Mouse (Mus musculus) liver, embryonic 12.5 days (tissue): ENCODE data around the gene Ppp1r12a. TPM values are rescaled to one million over a fixed set of nuclear protein-coding genes. Genes with fewer than 3 reads are reported as not detected.
"Not testable (repeated sequence)": the region's sequence is repeated elsewhere in the genome, so short reads cannot be mapped to it uniquely, and the experiment has no call there.

Source experiments
- ATAC-seq: fragments of 200-750 bp; cut with Nextera tagmentation; 2 replicates; pipeline ENCODE4 v1.8.0; 2017; ENCODE audit warnings: moderate number of reproducible peaks, mild to moderate bottlenecking, moderate library complexity
- H3K27ac ChIP-seq: fragments of 300-500 bp; sonication (generic); 2 replicates; pipeline ENCODE4 v1.5.1; 2016; ENCODE audit warnings: mild to moderate bottlenecking
- H3K27me3 ChIP-seq: fragments of 300-500 bp; sonication (generic); replicated peaks from 2 replicates; pipeline ENCODE4 v1.6.1; 2016; ENCODE audit warnings: mild to moderate bottlenecking, moderate library complexity
- H3K36me3 ChIP-seq: fragments of 300-500 bp; sonication (generic); 2 replicates; pipeline ENCODE4 v1.6.1; 2016; ENCODE audit warnings: mild to moderate bottlenecking, moderate library complexity
- H3K4me1 ChIP-seq: fragments of 300-500 bp; sonication (generic); 2 replicates; pipeline ENCODE4 v1.6.1; 2016
- H3K4me2 ChIP-seq: fragments of 300-500 bp; sonication (generic); 2 replicates; pipeline ENCODE4 v1.6.1; 2016; ENCODE audit warnings: mild to moderate bottlenecking, moderate library complexity
- H3K4me3 ChIP-seq: fragments of 300-500 bp; sonication (generic); 2 replicates; pipeline ENCODE4 v1.5.1; 2016; ENCODE audit warnings: mild to moderate bottlenecking, moderate library complexity
- H3K9ac ChIP-seq: fragments of 300-500 bp; sonication (generic); 2 replicates; pipeline ENCODE4 v1.6.1; 2016; ENCODE audit warnings: mild to moderate bottlenecking, moderate library complexity
- H3K9me3 ChIP-seq: fragments of 300-500 bp; sonication (generic); replicated peaks from 2 replicates; pipeline ENCODE4 v1.6.1; 2016; ENCODE audit warnings: mild to moderate bottlenecking, moderate library complexity
- WGBS: fragments of 180-500 bp; shearing (Covaris S2); methylation state at CpG from one replicate; pipeline ENCODE4 v1.1.7; 2016; ENCODE audit not compliant: insufficient replicate concordance; 5-methylcytosine and 5-hydroxymethylcytosine counted together
- polyA plus RNA-seq: library from polyadenylated mRNA; unstranded; fragments of >200 nt; fragmentation: Nextera tagmentation; extraction: Ambion mirVana; gene quantifications from 2 replicates; pipeline ENCODE4 v1.2.1, GENCODE M21; 2016

Gene Ppp1r12a
- polyA plus RNA-seq, 1 experiment from 2014 or later = 51.8 TPM

DNA sequence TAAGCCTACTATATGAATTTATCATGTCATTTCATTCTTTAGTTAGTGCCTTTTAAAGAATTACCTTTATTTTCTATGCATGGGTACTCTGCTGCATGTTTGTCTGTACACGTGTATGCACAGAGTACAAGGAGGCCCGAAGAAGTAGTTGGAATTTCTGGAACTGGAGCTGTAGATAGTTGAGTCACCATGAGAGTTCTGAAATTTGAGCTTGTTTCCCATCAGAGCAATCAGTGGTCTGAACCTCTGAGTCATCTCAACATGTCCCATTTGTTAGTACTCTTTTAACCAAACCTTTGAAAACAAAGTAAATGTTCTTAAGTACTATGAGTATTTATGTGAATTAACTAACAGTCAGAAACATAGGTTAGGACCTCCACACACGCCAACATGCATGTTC lies 75.1 kb downstream of the Ppp1r12a start:
- H3K4me1 ChIP-seq = no peaks in the 10 kb centered on the region
- H3K4me2 ChIP-seq = no peak overlapping the region
- no peak for ATAC-seq
- no peak overlapping the region for H3K9ac ChIP-seq
- no peak overlapping the region for H3K4me3 ChIP-seq
- WGBS = 90% methylated on average over 3 of the region's 3 CpGs
- no peak overlapping the region for H3K27ac ChIP-seq
- H3K9me3 ChIP-seq = no peaks in the 10 kb centered on the region
- peaks cover 72% of the 10 kb centered on the region for H3K36me3 ChIP-seq
- no peaks in the 10 kb centered on the region for H3K27me3 ChIP-seq

DNA sequence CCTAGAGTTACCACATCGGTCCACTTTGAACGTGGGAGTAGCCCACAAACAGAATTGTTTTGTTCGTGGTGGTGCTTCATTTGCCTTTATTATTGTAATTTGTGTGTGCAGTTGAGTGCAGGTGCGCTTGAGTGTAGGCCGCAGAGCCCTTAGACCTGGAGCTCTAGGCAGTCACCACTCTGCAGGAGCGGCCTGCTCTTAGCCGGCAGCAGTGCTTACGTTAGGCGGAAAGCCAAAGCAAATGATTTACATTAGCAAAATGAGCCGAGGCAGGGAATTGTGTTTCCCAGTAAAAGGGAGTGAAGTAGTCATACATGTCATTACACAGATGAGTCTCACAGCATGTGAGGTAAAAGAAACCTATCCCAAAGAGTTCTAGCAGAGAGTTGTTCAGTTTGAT lies 77.1 kb downstream of the Ppp1r12a start:
- no peak for ATAC-seq
- 87% methylated on average over 10 of the region's 10 CpGs for WGBS

DNA sequence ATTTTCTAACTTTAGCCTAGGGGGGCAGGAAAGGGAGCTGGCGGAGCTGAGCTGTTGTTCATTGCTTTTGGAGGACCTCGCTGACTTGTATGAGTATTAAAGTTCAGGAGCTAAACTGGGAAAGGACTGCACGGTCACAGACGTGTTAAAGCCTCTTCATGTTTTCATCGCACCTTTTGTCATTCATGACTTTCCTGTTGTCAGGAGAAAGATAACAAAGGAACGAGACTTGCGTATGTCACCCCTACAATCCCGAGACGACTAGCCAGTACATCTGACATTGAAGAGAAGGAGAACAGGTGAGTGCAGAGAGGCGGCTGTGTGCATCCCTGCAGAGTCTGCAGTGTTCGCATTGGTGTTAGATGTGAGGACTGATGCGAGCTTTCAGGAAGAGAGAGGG lies 88.7 kb downstream of the Ppp1r12a start:
- no peak overlapping the region for H3K4me3 ChIP-seq
- no peak overlapping the region for H3K27ac ChIP-seq
- no peak overlapping the region for H3K4me2 ChIP-seq
- whole genome bisulfite sequencing = 89% methylated on average over 12 of the region's 12 CpGs
- no peak for ATAC-seq
- peaks cover 65% of the 10 kb centered on the region for H3K36me3 ChIP-seq
- no peaks in the 10 kb centered on the region for H3K27me3 ChIP-seq
- H3K9ac ChIP-seq = no peak overlapping the region
- H3K9me3 ChIP-seq = no peaks in the 10 kb centered on the region
- peaks cover 3% of the 10 kb centered on the region for H3K4me1 ChIP-seq

More for the DNA sequence above, 77.1 kb downstream of the Ppp1r12a start:
- Histone ChIP-seq H3K27me3 (no peaks in the 10 kb centered on the region), H3K36me3 (peaks cover 70% of the 10 kb centered on the region), H3K4me3 (no peak overlapping the region), H3K9ac (no peak overlapping the region), H3K4me1 (no peaks in the 10 kb centered on the region), H3K9me3 (no peaks in the 10 kb centered on the region), H3K27ac (no peak overlapping the region), H3K4me2 (no peak overlapping the region)

DNA sequence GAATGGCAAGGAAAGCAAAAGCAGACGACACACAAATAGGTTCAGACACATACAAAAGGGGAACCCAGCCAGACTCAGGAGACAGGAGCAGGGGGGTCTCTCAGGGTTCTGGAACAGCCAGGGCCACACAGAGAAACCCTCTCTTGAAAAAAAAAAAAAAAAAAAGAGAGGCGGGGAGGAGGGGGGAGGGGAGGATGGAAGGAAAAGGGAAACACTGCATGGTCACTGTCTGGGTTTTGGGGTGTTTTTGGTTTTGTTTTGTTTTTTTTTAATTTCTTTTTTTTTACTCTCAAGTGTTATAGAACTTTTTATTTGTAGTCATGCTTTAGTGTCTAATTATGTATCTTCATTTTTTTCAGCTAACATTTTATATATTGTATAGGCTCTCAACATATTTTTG lies 89.2 kb downstream of the Ppp1r12a start:
- ATAC-seq = no peak
- Histone ChIP-seq H3K4me3 (no peak overlapping the region), H3K9me3 (no peaks in the 10 kb centered on the region), H3K27me3 (no peaks in the 10 kb centered on the region), H3K27ac (no peak overlapping the region), H3K36me3 (peaks cover 68% of the 10 kb centered on the region), H3K9ac (no peak overlapping the region), H3K4me2 (no peak overlapping the region), H3K4me1 (peaks cover 7% of the 10 kb centered on the region)
- WGBS = 73% methylated on average over 1 of the region's 2 CpGs

DNA sequence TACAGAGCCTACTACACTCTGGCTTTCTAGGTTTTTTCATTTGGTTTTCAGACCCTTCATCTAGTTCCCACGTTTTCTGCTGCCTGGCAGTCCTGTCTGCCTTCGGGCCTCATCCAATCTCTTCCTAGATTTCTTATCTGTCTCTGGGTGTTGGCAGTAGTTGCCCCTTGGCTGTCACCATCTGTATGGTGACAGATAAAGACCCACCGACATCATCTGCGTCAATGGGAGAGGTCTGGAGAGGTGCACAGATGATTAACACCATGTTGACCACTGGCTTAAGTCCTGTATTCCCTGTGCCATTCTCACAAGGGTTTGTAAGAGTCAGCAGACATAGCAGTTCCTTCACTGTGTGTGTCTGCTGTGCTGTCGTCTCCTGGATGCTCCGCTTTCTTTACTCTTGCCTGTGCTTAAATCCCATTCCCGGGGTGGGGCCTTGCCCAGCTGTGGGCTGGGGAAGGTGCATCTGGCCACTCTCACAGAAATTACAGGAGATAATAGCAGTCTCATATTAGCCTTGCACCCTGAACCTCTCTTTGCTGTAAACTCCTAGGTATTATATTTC lies 93.9 kb downstream of the Ppp1r12a start:
- H3K4me1 ChIP-seq = peaks cover 8% of the 10 kb centered on the region
- H3K9ac ChIP-seq = no peak overlapping the region
- WGBS = 43% methylated on average over 7 of the region's 7 CpGs
- H3K4me2 ChIP-seq = no peak overlapping the region
- no peak overlapping the region for H3K4me3 ChIP-seq
- no peaks in the 10 kb centered on the region for H3K27me3 ChIP-seq
- H3K9me3 ChIP-seq = no peaks in the 10 kb centered on the region
- peaks cover 72% of the 10 kb centered on the region for H3K36me3 ChIP-seq
- H3K27ac ChIP-seq = peak overlapping the region; percentile 30; the same call in 1 of the 2 replicates
- peak; percentile 88 for ATAC-seq

DNA sequence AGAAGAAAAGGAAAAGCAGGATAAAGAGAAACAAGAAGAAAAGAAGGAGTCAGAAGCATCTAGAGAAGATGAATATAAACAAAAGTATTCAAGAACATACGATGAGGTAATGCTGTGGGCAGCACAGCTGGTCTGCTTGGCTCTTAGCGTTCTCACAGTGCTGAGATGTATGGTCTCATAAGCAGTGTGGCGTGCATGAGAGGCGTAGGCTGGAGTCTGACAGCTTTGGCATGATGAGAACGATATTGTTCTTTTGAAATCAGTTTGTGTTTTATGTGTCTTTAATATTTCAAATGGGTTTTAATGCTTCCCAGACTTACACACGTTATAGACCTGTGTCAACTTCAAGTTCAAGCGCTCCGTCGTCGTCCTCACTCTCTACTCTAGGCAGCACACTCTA lies 98.9 kb downstream of the Ppp1r12a start:
- Histone ChIP-seq H3K9me3 (no peaks in the 10 kb centered on the region), H3K4me2 (no peak overlapping the region), H3K27me3 (no peaks in the 10 kb centered on the region), H3K27ac (no peak overlapping the region), H3K9ac (no peak overlapping the region), H3K4me1 (peaks cover 3% of the 10 kb centered on the region), H3K36me3 (peaks cover 79% of the 10 kb centered on the region), H3K4me3 (no peak overlapping the region)
- no peak for ATAC-seq
- WGBS = 92% methylated on average over 10 of the region's 10 CpGs

DNA sequence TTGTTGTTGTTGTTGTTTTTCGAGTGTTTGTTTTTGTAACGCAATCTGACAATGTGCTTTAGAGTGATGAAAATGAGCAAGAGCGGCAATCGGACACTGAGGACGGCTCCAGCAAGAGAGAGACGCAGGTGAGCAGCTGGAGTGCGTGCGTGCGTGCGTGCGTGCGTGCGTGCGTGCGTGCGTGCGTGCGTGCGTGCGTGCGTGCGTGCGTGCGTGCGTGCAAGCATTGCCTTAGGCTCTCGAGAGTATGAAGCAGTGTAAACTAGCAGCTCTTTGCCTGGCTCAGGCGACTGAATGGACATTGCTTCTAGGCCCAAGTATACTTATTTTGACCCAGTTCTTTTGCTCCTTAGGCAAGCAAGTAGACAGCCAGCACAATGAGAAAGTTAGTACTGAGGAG lies 102.6 kb downstream of the Ppp1r12a start:
- no peak overlapping the region for H3K9ac ChIP-seq
- H3K4me1 ChIP-seq = no peaks in the 10 kb centered on the region
- H3K9me3 ChIP-seq = no peaks in the 10 kb centered on the region
- H3K36me3 ChIP-seq = peaks cover 75% of the 10 kb centered on the region
- no peak overlapping the region for H3K27ac ChIP-seq
- no peak overlapping the region for H3K4me2 ChIP-seq
- 92% methylated on average over 27 of the region's 27 CpGs for WGBS
- no peak for ATAC-seq
- H3K4me3 ChIP-seq = no peak overlapping the region
- H3K27me3 ChIP-seq = no peaks in the 10 kb centered on the region

DNA sequence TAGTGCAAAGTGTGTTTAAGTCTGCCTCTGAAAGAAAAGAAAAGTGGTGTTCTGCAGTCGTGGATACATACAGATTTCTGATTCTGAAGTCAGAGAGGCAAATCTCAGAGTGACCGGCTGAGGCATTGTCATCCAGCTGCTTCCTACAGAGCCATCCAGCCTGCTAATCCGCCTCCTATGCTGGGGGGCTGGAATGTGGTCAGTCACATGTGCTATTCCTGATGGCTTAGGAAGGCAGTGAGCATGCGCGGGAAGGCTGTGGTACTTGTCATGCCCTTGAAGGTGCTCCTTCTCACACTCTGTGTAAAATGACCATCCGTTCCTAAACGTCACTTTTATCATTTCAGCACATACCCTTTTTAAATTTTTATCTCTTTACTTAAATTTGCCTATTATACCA lies 109.2 kb downstream of the Ppp1r12a start:
- Histone ChIP-seq H3K4me1 (no peaks in the 10 kb centered on the region), H3K4me2 (no peak overlapping the region), H3K4me3 (no peak overlapping the region), H3K27me3 (no peaks in the 10 kb centered on the region), H3K9ac (no peak overlapping the region), H3K9me3 (no peaks in the 10 kb centered on the region), H3K36me3 (peaks cover 71% of the 10 kb centered on the region), H3K27ac (no peak overlapping the region)
- ATAC-seq = no peak
- 88% methylated on average over 7 of the region's 7 CpGs for WGBS

DNA sequence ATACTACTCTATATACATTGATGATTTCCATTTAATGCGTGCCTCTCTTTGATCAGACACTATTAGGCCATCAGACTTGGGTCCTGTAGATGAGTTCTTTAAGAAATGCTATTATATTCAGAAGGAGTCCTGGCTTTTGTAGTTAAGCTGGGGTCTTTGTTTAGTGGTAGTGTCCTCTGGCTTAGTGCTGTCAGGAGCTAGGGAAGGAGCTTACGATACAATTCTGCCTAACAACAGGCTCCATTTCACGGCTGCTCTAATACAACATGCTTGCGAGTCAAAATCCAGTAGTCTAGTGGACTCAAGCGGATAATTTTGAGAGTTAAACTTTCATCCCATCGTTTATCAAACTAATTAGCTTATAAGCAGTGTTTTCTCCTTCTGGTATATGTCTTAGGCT lies 114.7 kb downstream of the Ppp1r12a start:
- Histone ChIP-seq H3K4me2 (no peak overlapping the region), H3K36me3 (peaks cover 60% of the 10 kb centered on the region), H3K9ac (no peak overlapping the region), H3K4me3 (no peak overlapping the region), H3K4me1 (no peaks in the 10 kb centered on the region), H3K9me3 (no peaks in the 10 kb centered on the region), H3K27ac (no peak overlapping the region), H3K27me3 (no peaks in the 10 kb centered on the region)
- no peak for ATAC-seq
- 86% methylated on average over 6 of the region's 6 CpGs for WGBS

DNA sequence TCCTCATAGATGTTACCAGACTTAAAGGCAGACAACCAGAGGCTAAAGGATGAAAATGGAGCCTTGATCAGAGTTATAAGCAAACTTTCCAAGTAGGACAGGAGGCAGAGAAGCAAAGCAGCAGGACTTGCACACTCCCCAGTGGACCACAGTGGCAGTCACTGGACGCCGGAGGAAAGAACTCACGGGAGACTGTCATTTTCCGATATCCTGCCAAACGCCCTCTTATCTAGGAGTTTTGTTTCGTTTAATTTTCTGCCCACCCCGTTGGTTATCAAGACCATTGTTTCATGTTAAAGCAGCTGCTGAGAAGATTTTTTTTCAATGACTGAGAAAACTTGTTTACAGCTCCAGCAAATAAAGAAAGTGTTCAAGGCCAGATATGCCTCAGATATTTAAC lies 115.2 kb downstream of the Ppp1r12a start:
- H3K9ac ChIP-seq = no peak overlapping the region
- no peak overlapping the region for H3K4me2 ChIP-seq
- H3K4me1 ChIP-seq = peaks cover 3% of the 10 kb centered on the region
- H3K9me3 ChIP-seq = no peaks in the 10 kb centered on the region
- no peak for ATAC-seq
- no peak overlapping the region for H3K27ac ChIP-seq
- H3K4me3 ChIP-seq = no peak overlapping the region
- peaks cover 62% of the 10 kb centered on the region for H3K36me3 ChIP-seq
- no peaks in the 10 kb centered on the region for H3K27me3 ChIP-seq
- 66% methylated on average over 7 of the region's 7 CpGs for WGBS

DNA sequence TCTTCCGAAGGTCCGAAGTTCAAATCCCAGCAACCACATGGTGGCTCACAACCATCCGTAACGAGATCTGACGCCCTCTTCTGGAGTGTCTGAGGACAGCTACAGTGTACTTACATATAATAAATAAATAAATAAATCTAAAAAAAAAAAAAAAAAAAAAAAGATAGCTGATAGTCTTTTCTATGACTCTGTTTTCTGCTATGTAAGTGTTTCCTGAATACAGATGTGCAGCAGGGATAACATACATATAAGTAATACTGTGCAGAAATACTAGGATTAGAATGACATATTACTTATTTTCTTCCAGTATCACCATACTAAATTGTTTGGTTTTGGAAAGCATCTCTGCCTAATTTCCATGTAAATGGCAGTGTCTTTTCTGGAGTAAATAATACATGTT lies 119.1 kb downstream of the Ppp1r12a start:
- not testable (repeated sequence) for H3K4me2 ChIP-seq, H3K4me1 ChIP-seq, H3K4me3 ChIP-seq, H3K27me3 ChIP-seq, ATAC-seq, H3K9ac ChIP-seq, H3K9me3 ChIP-seq, H3K27ac ChIP-seq
- peaks cover 37% of the 10 kb centered on the region for H3K36me3 ChIP-seq
- WGBS = 87% methylated on average over 5 of the region's 5 CpGs

DNA sequence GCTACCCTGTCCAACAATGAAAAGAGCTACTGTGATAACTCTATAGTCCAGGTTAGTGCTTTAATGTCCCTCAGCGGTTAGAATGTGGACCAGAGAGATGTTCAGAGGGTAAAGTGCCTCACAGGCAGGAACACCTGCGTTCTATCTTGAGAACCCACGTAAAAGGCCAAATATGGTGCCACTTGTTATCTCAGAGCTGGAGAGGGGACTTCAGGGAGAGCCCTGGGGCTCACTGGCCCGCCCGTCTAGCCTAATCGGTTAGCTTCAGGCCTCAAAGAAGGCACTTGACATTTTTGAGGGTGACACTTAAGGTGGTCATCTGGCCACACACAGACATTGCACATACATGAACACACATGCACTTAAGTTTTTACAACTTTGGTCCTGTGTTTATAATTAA lies 120.4 kb downstream of the Ppp1r12a start:
- Histone ChIP-seq H3K4me2 (no peak overlapping the region), H3K9me3 (no peaks in the 10 kb centered on the region), H3K4me3 (no peak overlapping the region), H3K27ac (no peak overlapping the region), H3K27me3 (no peaks in the 10 kb centered on the region), H3K36me3 (peaks cover 28% of the 10 kb centered on the region), H3K9ac (no peak overlapping the region), H3K4me1 (peaks cover 6% of the 10 kb centered on the region)
- WGBS = 62% methylated on average over 6 of the region's 6 CpGs
- ATAC-seq = peak; percentile 81

DNA sequence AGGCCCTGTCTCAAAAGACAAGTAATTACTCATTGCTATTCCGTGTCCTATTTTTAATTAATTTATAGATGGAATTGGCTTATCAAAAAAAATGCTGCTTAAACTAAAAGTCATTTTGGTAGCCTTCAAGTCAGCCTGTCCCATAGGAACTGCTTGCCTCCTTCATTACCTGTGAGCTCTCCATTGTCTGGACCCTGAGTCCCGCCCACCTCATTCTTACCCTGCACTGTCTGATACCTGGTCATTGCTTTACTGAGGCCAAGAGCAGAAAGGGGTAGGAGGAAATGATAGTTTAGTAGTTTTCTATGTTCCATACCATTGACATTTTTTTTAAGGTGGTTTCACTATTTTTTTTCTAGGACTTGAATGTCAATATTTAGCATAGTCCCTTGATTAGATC lies 121.4 kb downstream of the Ppp1r12a start:
- peaks cover 6% of the 10 kb centered on the region for H3K4me1 ChIP-seq
- no peak overlapping the region for H3K27ac ChIP-seq
- no peak overlapping the region for H3K9ac ChIP-seq
- no peaks in the 10 kb centered on the region for H3K27me3 ChIP-seq
- no peaks in the 10 kb centered on the region for H3K9me3 ChIP-seq
- no peak for ATAC-seq
- peaks cover 20% of the 10 kb centered on the region for H3K36me3 ChIP-seq
- 76% methylated on average over 2 of the region's 2 CpGs for WGBS
- H3K4me2 ChIP-seq = no peak overlapping the region
- no peak overlapping the region for H3K4me3 ChIP-seq
